Mouse (Mus musculus) embryo, embryonic 11 days (tissue): ENCODE data around the gene Matn4.
A peak's percentile ranks its signal among the peaks of the same experiment; 100 is the strongest.

Experiments used
- DNase-seq: peaks from one replicate; pipeline ENCODE4 v3.0.0-alpha.2; 2015

Gene Matn4

GRCm38 (mm10) chr2:164405060-164405459 lies at the start of gene Matn4:
TSS of gene Matn4 (minus strand) at chr2:164405160.
- no peak for DNase-seq

DNA sequence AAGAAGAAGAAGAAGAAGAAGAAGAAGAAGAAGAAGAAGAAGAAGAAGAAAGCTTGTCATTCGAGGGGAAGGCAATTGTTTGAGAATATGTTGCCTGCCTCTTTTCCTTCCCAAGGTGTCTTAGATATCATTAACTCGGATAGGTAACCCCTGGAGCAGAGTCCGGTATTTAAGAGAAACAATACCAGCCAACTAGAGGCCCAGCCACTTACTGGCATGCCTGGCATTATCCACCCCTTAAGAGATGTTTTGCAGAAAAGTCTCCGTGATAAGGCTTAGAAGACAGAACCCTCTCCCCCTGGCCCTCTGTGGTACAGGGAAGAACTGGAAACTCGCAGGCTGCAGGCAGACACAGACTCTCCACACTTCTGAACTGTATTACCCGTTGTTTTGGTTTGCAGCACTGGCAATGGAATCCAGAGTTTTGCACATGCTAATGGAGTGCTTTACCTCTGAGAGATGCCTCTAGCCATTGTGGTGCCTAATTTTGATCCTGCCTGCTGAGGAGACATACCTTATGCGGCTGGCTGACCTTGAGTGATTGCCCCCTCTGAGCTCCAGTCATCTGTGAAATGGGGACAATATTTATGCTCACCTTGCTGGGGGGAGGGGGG lies 49.0 kb upstream of the Matn4 start:
- DNase-seq: no peak

DNA sequence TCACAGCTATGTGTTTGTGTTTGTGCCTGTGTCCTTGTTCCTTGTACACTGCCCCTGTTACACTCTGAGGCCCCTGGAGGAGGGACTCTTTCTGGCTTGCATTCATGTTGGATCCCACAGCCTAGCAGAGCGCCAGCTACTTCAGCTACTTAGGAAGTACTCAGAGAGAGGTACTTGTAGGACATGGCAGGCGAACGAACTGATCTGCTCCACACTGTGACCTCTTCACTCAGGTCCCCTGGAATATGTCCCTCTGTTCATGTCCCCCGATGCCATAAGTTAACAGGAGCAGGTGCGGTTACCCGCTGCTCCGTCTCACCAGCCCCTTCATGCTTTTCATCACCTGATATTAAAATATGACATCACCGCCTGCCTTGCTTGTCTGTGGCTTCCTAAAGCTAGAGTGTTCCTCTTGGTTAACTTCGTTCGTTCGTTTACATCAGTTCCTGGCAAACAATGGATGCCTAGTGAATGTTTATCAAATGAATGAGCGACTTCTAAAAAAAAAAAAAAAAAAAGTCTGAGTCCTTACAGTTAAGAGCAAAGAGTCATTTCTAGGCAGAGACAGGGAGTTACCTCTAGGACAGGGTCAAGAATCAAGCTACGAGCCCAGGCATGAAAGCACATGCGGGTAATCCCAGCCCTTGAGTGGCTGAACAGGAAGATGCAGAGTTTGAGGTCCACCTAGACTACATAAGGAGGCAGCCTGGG lies 48.2 kb upstream of the Matn4 start:
- no peak for DNase-seq

DNA sequence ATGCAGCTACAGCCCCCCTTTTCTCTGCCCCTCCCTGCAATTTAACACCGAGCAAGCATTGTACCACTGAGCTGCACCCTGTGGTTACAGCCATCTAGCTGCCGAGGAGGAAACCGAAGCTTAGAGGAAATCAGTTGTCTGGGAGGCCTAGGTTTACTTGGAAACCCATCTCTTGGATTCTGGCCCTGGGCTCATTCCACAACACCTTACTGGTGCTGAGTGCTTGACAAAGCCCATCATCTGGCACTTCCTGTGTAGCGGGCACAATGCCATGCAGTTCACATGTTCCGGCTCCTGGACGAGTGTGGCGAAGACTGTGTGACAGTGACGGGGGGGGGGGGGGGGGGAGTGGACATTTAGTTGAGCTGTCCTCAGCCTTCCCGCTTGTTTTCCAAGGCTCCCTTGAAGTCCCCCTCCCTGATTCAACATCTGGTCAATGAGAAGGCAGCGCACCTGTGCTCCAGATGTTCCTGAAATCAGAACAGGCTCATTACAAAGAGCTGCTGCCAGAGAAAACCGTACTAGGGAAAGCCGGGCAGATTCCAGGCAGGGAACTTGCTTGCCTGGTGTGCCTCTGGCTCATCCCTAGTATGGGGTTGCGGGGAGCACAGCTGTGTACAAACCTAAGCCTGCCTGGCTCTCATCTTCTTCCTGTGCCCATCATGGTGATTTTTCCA lies 47.2 kb upstream of the Matn4 start:
- peak; percentile 50 for DNase-seq

- DNase-seq: no peak
Measured at GRCm38 (mm10) chr2:164449341-164450042, 44.5 kb upstream of the Matn4 start.

GRCm38 (mm10) chr2:164448921-164449320 lies 44.0 kb upstream of the Matn4 start:
- no peak for DNase-seq

GRCm38 (mm10) chr2:164448140-164448539 lies 43.2 kb upstream of the Matn4 start:
- DNase-seq: no peak

DNA sequence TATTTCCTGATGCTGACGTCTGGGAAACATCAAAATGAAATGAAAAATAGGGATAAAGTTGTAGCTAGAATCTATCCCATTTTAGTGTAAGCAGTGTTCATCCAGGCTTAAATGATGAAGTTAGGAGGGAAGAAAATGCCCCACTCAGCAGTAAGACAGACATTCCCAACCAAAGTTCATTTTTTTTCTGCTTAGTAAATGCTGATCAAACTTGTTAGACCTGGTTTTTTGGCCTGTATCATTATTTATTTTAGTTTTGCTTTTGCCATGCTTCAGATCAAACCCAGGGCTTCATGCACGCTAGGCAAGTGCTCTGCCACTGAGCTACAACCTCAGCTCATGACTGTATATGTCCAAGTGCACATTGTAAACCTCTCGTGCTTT lies 41.1 kb upstream of the Matn4 start:
- no peak for DNase-seq

- DNase-seq: no peak
Measured at GRCm38 (mm10) chr2:164445399-164446085, 40.6 kb upstream of the Matn4 start.

DNA sequence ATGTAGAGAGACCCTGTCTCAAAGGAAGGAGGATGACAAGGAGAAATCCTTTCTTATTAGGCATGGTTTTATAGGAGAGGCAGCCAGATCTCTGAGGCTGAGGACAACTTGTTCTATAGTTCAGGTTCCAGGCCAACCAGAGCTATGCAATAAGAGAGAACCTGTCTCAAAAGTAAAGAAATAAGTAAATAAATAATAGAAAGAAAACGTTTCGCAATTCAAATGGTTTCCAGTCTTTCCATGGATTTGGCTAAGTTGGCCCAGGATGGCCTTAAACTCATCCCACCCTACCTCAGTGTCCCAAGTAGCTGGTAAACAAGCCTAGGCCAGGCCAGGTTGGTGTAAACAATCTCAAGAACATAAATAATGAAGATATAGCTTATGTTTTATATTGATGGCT lies 39.7 kb upstream of the Matn4 start:
- no peak for DNase-seq

DNA sequence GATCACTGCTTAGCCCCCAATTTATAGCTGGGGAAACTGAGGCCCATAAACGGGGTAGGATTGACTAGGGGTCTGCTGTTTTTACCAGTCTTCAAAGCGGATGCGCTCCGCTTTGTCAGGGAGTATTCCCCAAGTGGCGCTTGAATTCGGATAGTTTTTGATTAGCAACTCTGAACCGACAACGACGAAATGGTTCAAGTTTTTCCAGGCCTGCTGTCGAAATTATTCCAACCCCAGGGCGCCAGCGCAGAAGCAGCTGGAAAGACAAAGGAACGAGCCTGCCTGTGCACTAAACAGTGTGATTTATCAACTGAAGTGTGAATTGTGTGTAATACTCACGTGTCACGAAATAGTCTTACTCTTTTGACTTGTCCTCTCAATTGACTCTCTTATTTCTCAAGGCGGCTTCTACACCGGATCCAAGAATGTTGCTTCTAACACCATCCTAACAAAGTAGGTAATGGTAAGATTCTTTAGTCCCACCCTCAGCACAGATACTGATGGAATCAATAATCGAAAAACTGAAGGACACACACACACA lies 38.6 kb upstream of the Matn4 start, which contains the start of gene Sdc4:
Sdc4 (minus strand) TSS at position 428 of the 541 bp plus-strand sequence.
- no peak for DNase-seq

DNA sequence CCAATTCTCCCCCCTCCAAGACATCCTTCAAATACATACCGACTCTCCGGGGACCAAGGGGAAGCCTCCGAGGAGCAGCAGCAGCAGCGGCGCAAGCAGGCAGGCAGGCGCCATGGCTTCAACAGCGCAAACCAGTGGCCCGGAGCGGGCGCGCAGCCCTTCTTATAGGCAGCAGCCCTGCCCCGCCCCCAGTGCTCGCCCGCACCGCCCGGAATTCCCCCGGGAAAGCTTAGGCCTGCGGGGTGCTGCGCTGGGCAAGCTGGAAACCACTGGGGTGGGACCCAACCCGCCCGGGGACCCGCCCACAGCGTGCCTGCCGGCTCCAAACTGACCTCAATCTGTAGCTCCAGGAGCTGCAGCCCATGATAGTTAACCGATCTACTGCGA lies 38.1 kb upstream of the Matn4 start:
- DNase-seq: peak; percentile 88

DNA sequence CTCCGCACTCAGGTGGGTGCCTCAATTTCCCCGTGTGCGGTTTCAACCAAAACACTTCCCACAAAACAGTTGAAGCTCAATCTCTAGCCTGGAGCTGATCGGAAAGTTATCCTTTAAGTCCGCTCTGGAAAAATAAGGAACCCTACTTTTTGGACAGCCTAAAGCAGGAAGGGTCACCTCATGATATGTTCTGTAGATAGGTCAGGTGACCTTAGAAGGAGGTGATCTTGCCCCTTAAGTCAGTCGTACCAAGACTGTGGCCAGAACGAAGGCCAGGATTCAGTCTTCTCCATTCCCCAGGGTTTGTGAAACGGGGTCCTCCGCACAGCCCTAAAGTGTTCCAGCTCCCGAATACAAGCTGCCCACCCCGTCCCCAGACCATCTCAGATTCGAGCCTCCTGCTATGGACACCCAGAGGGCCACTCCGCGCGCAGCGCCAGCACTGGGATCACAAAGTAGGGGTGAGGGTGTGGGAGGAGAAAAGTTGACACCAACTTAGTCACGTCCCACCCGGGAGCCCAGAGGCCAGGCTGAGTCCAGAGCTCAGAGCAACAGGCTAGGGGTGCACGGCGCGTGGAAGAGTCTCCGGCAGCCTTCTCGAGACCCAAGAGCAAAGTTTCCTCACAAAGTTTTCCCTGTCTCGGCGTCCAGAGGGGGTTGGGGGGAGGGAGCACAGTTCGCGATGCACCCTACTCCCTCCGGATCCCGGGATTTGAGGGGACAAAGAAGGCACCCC lies 37.5 kb upstream of the Matn4 start:
- no peak for DNase-seq

- no peak for DNase-seq
Measured at GRCm38 (mm10) chr2:164441731-164442130, 36.8 kb upstream of the Matn4 start.

DNA sequence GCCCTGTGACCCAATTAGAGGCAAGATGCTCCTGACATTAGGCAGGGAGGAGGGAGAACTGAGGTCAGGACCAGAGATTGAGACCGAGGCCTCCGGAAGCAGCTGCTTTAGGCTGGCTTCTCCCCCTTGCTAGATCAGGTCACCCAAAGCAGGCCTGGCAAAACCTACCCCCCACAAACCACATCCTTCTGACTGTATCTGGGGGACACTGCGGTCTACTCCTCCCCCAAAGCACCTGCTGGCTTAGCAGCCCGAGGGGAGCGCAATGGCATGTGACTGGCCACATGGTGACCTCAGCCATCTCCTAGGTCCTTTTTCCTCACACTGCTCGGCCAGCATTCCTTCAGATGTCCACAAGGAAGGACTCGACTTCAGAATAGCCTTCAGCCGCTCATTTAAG lies 36.2 kb upstream of the Matn4 start:
- DNase-seq: no peak

GRCm38 (mm10) chr2:164440314-164440713 lies 35.4 kb upstream of the Matn4 start:
- no peak for DNase-seq

DNA sequence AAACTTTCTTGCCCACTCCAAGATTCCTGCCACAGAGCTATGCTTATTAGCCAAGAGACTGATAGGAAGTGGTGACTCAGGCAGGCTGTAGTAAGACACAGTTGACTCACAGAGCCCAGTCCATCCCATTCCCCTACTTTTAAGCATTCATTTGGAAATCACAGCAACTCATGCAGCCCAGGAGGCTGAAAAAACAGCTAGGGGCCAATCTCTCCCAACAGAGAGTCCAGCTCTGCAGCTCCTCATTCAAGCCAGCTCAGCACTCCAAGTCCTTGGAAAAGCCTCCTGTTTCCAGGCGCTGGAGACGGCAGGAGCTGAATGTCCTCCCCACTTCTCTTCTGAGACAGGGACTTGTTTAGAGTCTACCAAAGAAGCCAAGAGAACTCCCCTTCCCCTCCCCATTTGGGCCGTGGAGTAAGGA lies 34.1 kb upstream of the Matn4 start:
- DNase-seq: no peak

DNA sequence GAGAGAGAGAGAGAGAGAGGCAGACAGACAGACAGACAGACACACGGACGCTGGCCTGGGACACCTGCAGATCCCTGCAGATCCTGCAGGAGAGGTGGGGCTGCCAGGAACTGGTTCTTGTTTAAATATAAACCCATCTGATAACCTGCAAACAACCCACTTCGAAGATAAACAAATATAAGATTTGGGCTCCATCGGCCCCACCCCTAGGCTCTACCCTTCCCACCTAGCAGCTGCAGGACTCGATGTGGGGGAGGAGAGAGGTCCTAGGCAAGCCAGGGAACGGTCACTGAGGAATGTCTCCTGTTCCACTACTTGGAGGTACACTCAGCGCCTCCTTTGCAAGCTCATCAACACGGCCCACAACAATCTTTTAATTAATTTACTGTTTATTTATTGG lies 33.3 kb upstream of the Matn4 start:
- no peak for DNase-seq

- no peak for DNase-seq
Measured at GRCm38 (mm10) chr2:164437710-164438109, 32.8 kb upstream of the Matn4 start.

DNA sequence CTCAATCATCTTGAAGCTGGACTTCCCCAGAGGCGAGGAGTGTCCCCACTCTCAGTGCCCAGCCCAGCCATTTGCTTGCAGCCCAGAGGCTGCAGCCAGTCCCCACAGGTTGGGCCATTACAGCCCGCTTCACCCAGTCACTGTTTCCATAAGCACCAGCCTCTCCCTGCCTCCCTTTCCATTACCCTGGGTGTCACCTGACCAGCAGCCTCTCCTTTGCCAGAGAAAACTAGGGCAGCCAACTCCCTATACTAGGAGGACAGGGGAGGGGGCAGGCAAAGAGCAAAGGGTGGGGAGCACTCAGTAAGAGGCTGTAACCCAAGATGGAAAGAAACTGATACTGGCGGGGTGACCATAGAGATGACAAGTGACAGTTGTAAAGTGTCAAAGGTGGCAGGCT lies 32.0 kb upstream of the Matn4 start:
- no peak for DNase-seq

- no peak for DNase-seq
Measured at GRCm38 (mm10) chr2:164436215-164436913, 31.4 kb upstream of the Matn4 start.
